Mouse (Mus musculus): ENCODE measurements around the gene Rps15.
A peak's percentile ranks its signal among the peaks of the same experiment; 100 is the strongest.
"Not testable (repeated sequence)": the region's sequence is repeated elsewhere in the genome, so short reads cannot be mapped to it uniquely, and the experiment has no call there.

Gene Rps15

GRCm38 (mm10) chr10:80292251-80293146, at the start of gene Rps15:
Gene Rps15, plus strand, starts transcription at chr10:80292453.
- DNase-seq (ENCODE audit: low read depth, low spot score): peak; percentile 95

DNA sequence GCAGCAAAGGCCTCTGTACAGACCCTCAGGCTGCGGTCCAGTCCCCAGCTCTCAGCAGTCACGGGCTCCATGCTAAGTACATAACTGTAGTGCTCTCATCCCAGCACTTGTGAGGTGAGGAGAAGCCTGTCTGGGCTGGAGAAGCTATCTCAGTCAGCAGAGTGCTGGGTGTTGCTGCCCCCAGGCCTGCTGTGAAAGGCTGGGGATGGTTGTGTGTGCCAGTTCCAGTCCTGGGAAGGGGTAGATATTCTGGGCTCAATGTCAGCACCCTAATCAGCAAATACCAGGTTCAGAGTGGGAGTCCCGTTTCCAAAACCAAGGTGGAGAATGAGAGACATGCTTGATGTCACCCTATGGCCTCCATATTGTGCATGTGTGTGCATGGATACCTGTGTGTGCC, 49.6 kb upstream of the Rps15 start:
- no peak for DNase-seq (ENCODE audit: low read depth, low spot score)

- DNase-seq (ENCODE audit: low read depth, low spot score): peak; percentile 77
These were observed 47.4 kb upstream of the Rps15 start for GRCm38 (mm10) chr10:80244791-80245399.

GRCm38 (mm10) chr10:80245600-80245999, 46.7 kb upstream of the Rps15 start:
- no peak for DNase-seq (ENCODE audit: low read depth, low spot score)

- no peak for DNase-seq (ENCODE audit: low read depth, low spot score)
These were observed 44.4 kb upstream of the Rps15 start for GRCm38 (mm10) chr10:80247849-80248248.

DNA sequence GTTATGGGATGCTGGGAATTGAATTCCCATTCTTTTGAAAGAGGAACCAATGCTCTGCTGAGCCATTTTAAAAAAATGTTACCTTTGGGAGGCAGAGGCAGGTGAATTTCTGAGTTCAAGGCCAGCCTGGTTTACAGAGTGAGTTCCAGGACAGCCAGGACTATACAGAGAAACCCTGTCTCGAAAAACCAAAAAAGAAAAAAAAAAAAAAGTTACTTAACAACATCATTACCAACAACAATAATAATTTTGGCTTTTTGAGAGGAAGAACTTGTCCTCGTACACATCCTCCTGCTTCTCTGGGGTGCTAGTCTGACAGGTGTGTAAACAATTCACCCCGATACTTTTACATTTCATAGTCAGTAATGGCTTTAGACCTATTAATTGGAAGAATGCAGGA, 43.8 kb upstream of the Rps15 start:
- DNase-seq (ENCODE audit: low read depth, low spot score): not testable (repeated sequence)

- peak; percentile 97 for DNase-seq (ENCODE audit: low read depth, low spot score)
These were observed 43.1 kb upstream of the Rps15 start, which contains the start of gene Ndufs7 for GRCm38 (mm10) chr10:80248971-80249640. Gene Ndufs7, plus strand, starts transcription at chr10:80249121.

DNA sequence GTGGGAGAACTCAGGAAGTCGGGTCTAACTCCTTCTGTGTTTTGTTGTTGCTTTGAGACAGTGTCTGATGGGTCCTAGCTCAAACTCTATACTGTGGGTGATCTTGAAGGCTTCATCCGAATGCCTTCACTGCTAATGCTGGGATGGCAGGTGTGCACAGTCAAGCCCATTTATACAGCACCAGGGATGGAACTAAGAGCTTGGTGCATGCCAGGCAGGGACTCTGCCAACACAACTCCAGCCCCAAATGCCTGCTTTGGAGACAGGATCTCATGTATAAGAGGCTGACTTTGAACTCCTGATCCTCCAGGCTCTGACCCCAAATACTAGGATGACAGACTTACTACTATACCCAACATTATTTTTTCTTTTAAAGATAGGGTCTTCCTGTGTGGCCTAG, 42.2 kb upstream of the Rps15 start:
- DNase-seq (ENCODE audit: low read depth, low spot score): no peak

DNA sequence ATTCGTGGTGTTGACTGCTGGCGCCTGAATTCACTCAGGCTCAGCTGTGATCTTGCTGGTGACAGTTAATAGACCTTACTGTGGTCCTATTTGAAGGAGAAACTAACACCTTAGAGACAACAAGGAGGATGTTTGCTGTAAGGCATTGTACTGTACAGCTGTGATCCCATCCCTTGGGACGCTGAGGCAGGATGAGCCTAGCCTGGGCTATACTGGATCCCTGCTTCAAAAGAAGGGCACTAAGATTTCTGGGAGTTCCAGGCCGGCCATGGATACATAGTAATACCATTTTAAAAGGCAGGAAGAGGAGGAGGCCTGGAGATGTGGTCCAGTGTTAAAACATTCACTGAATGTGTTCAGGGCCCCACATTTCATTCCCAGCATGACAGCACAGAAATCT, 41.7 kb upstream of the Rps15 start:
- no peak for DNase-seq (ENCODE audit: low read depth, low spot score)

- no peak for DNase-seq (ENCODE audit: low read depth, low spot score)
These were observed 40.2 kb upstream of the Rps15 start for GRCm38 (mm10) chr10:80252011-80252410.

- no peak for DNase-seq (ENCODE audit: low read depth, low spot score)
These were observed 39.6 kb upstream of the Rps15 start for GRCm38 (mm10) chr10:80252493-80253274.

GRCm38 (mm10) chr10:80253551-80253950, 38.7 kb upstream of the Rps15 start:
- DNase-seq (ENCODE audit: low read depth, low spot score): no peak

DNA sequence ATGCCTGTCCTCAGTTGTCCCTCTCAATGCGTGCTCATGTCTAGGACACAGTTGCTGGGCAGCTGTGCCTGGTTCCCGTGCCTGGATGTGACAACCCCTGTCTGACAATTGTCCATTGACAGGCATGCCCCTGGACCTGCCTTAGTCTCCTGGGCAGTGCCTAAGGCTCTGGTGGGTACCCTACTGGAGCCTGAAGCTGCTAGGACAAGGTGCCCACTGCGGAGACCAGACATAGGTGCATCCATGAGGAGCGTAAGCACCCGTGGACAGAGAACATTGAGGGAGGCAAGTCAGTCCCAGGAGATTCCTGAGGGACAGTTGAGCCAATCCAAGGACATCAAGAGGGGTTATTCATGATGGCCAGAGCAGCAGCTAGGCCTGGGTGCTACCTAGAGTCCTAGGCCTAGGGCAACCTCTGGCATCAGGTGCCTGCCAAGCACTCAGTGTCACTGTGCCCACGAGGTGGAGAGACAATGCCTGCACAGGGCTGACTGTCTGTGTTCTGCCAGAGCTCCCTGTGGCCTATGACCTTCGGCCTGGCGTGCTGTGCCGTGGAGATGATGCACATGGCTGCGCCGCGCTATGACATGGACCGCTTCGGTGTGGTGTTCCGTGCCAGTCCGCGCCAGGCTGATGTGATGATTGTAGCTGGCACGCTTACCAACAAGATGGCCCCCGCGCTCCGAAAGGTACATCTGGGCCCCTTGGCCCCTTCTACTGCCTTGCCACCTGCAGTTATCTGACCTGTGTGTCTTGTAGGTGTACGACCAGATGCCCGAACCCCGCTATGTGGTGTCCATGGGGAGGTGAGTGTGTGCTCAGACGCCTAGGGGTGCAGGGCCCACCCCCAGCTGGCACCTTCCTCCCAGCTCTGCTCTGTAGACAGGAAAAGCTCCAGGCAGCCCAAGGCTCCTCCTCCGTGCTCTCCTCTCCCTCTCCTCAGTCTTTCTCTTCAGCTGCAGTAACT, 37.6 kb upstream of the Rps15 start:
- no peak for DNase-seq (ENCODE audit: low read depth, low spot score)

DNA sequence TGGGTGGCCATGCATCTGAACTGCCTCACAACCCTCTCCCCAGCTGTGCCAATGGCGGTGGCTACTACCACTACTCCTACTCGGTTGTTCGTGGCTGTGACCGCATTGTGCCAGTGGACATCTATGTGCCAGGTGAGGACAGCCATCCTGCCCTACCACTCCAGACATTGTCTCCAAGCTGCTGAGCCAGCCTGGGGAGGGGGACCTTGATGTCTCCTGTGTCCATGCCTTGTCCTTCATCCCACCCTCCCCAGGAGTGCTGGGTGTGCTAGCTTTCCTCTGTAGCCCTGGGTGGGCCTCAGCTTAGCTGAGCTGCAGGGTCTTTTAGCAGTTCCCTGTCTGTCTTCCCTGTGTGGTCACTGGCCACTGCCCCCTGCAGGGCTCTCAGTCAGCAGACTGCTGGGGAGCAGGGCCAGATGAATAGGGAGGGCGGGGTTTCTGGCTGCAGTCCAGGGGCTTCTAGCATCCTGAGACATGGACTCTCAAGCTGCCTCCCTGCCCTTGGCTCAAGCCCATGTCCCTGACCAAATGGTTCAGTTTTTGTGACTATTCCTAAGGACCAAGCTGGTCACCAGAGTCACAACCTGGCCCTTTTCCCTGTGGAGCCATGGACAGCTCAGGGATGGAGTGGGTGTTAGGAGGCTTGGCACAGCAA, 36.2 kb upstream of the Rps15 start:
- no peak for DNase-seq (ENCODE audit: low read depth, low spot score)

- no peak for DNase-seq (ENCODE audit: low read depth, low spot score)
These were observed 34.3 kb upstream of the Rps15 start for GRCm38 (mm10) chr10:80257936-80258335.

- no peak for DNase-seq (ENCODE audit: low read depth, low spot score)
These were observed 33.3 kb upstream of the Rps15 start for GRCm38 (mm10) chr10:80258752-80259462.

DNA sequence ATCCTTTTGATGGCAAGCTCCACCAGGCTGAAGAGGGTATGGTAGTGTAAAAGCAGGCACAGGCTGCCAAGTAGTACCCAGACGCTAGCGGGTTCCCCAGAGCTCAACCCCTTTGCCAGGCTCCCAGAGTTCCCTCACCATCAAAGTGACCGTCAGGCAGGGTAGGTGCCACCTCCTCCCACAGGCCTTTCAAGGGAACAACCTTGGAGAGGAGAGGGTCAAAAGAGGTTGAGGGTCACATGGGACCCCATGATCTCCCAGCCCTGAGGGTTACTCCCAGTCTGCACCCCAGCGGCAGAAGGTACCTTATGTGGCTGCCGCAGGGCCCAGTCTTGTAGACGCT, 32.8 kb upstream of the Rps15 start:
- DNase-seq (ENCODE audit: low read depth, low spot score): no peak

DNA sequence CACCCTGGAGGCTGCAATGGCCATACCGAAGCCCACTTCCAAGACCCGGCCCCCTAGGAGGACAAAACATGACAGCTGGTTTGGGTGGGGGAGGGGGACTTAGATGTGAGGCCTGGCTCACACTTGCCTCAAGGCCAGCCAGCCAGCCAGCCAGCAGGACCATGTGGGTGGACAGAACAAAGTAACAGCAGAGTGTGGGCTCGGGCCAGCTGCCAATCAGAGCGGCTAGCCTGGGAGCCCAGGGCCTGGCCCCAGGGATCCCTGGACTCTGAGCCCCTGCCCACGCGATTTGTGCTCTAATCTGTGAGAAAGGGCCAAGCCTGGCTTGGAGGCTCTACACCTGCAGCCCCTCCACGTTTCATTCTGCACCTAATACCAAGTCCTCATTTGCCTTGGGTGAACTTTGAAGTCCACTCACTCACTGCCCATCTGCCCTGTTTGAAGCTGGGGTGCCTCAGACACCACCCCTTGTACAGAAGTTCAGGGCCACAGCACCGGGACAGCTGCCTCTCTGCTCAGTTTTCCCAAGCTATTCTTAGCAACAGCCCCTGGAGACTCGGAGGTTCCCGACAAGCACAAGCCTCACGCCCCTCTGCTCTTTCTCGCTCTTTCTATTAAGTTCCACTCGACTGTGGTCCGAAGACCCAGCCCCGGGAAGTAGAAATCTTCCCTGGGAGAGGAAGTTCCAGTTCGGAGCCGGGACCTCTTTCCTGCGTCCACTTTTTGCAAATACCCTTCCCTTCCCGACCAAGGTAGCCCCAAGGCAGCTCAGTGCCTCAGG, 32.2 kb upstream of the Rps15 start:
- peak; percentile 57 for DNase-seq (ENCODE audit: low read depth, low spot score)
